Comparison of ENCODE assay signal across 8 mouse cellular contexts in genomic region chr5:140869034-140869433, GRCm38 (mm10). TPM values are rescaled to one million over a fixed set of nuclear protein-coding genes. Genes with fewer than 3 reads are reported as not detected.
DNase-seq lines count a peak whose midpoint lies in the region; ATAC-seq lines count a peak whose summit lies in the region.

No protein-coding gene starts in this region.

- peak; percentile 78; the same call in 1 of the 2 replicates for ATAC-seq in megakaryocyte-erythroid progenitor cell, adult 5-6 weeks (replicated peaks; ENCODE audit: low FRiP score, low TSS enrichment, poor library complexity, severe bottlenecking)

- 0 out of 2 replicates have a peak, but pooled peaks cover 3% of the 10 kb centered on the region for H3K27me3 ChIP-seq in embryonic facial prominence, embryonic 10.5 days (replicated peaks; ENCODE audit: low read depth, poor library complexity, severe bottlenecking)

- DNase-seq in cerebellum, adult 18-20 months = peak; percentile 23 to 43
- DNase-seq in cerebellum, adult 11-12 months = no peak
- DNase-seq in right cerebral cortex, adult 18-20 months = peak; percentile 46
- DNase-seq in right cerebral cortex, postnatal 25 days = no peak
- peak; percentile 46 for DNase-seq in embryonic facial prominence, embryonic 10.5 days (ENCODE audit: low spot score)
- DNase-seq in layer of hippocampus, adult 9-10 months (ENCODE audit: low spot score) = peak; percentile 79
- peak; percentile 38 to 82 for DNase-seq in thymus, postnatal 10 days (ENCODE audit: low spot score in 2 of 2)

- H3K9me3 ChIP-seq in embryonic facial prominence, embryonic 10.5 days = no peaks in the 10 kb centered on the region

- H3K4me3 ChIP-seq in embryonic facial prominence, embryonic 10.5 days = no peak overlapping the region

- 74% methylated on average over 2 of the region's 2 CpGs for WGBS in embryonic facial prominence, embryonic 10.5 days

- H3K36me3 ChIP-seq in embryonic facial prominence, embryonic 10.5 days (replicated peaks) = no peaks in the 10 kb centered on the region

- H3K4me1 ChIP-seq in embryonic facial prominence, embryonic 10.5 days = peaks cover 32% of the 10 kb centered on the region

- H3K27ac ChIP-seq in embryonic facial prominence, embryonic 10.5 days (replicated peaks) = no peak overlapping the region

RNA-seq across cellular contexts. Expression of gene Gna12, which starts 38.8 kb away (rescaled TPM):
- 11.4 and 14.1 TPM in 2 replicates for polyA plus RNA-seq in embryonic facial prominence, embryonic 10.5 days (2016; fragmentation: Nextera tagmentation; extraction: Ambion mirVana)
- 54.8 and 74.3 TPM in 2 replicates for total RNA-seq in megakaryocyte-erythroid progenitor cell, adult 5-6 weeks (2014; fragmentation: Nextera tagmentation)
- total RNA-seq in megakaryocyte-erythroid progenitor cell, adult 5-6 weeks (2017) = 27.8 and 37.6 TPM in 2 replicates

Comparison
In these comparisons a context has a peak if more than half of its experiments do, and no peak if none do; other contexts are left out.
1. DNase-seq: peak in cerebellum, adult 18-20 months (2 of 2), right cerebral cortex, adult 18-20 months (single experiment), embryonic facial prominence, embryonic 10.5 days (single experiment), layer of hippocampus, adult 9-10 months (single experiment) and thymus, postnatal 10 days (2 of 2); none in cerebellum, adult 11-12 months (single experiment) and right cerebral cortex, postnatal 25 days (single experiment).